Mouse (Mus musculus) c-Kit-negative CD71-positive TER-119-positive erythroid progenitor cells, embryonic 14.5 days (primary cell): ENCODE data around the gene Vopp1.

Experiments used
- DNase-seq: peaks from one replicate; pipeline ENCODE4 v3.0.0-alpha.2; 2013; ENCODE audit warnings: low read depth, low spot score

The Vopp1 gene

GRCm38 (mm10) chr6:57784251-57784650 lies 40.7 kb downstream of the Vopp1 start:
- no peak for DNase-seq

- DNase-seq: no peak
Observed at GRCm38 (mm10) chr6:57782658-57783057, 42.3 kb downstream of the Vopp1 start.

GRCm38 (mm10) chr6:57780359-57780758 lies 44.6 kb downstream of the Vopp1 start:
- DNase-seq: no peak

- no peak for DNase-seq
Observed at GRCm38 (mm10) chr6:57773792-57774191, 51.2 kb downstream of the Vopp1 start.

- no peak for DNase-seq
Observed at GRCm38 (mm10) chr6:57770467-57771190, 54.3 kb downstream of the Vopp1 start.

GRCm38 (mm10) chr6:57768948-57769525 lies 55.9 kb downstream of the Vopp1 start:
- no peak for DNase-seq

- DNase-seq: no peak
Observed at GRCm38 (mm10) chr6:57767112-57767868, 57.7 kb downstream of the Vopp1 start.

GRCm38 (mm10) chr6:57766287-57766686 lies 58.7 kb downstream of the Vopp1 start:
- no peak for DNase-seq

- DNase-seq: no peak
Observed at GRCm38 (mm10) chr6:57765095-57765878, 59.7 kb downstream of the Vopp1 start.

GRCm38 (mm10) chr6:57763054-57763453 lies 61.9 kb downstream of the Vopp1 start:
- no peak for DNase-seq

GRCm38 (mm10) chr6:57753962-57754759 lies 70.8 kb downstream of the Vopp1 start:
- DNase-seq: no peak

GRCm38 (mm10) chr6:57745748-57746129 lies 79.2 kb downstream of the Vopp1 start:
- DNase-seq: no peak

- DNase-seq: peak; percentile 94
Observed at GRCm38 (mm10) chr6:57744974-57745747, 79.8 kb downstream of the Vopp1 start.

- DNase-seq: no peak
Observed at GRCm38 (mm10) chr6:57744123-57744522, 80.8 kb downstream of the Vopp1 start.

- DNase-seq: no peak
Observed at GRCm38 (mm10) chr6:57743333-57743732, 81.6 kb downstream of the Vopp1 start.

GRCm38 (mm10) chr6:57742749-57743148 lies 82.2 kb downstream of the Vopp1 start:
- DNase-seq: no peak

GRCm38 (mm10) chr6:57721347-57721746 lies 103.6 kb downstream of the Vopp1 start:
- no peak for DNase-seq

GRCm38 (mm10) chr6:57711726-57712125 lies 113.2 kb downstream of the Vopp1 start:
- DNase-seq: no peak

- no peak for DNase-seq
Observed at GRCm38 (mm10) chr6:57706721-57707120, 118.2 kb downstream of the Vopp1 start.

GRCm38 (mm10) chr6:57703703-57704102 lies 121.3 kb downstream of the Vopp1 start:
- peak; percentile 32 for DNase-seq
